Mouse (Mus musculus) midbrain, postnatal 0 days (tissue): ENCODE measurements around the gene Fbln2. TPM values are rescaled to one million over a fixed set of nuclear protein-coding genes. Genes with fewer than 3 reads are reported as not detected.

ENCODE experiments used
- ATAC-seq: fragments of 200-750 bp; cut with Nextera tagmentation; 2 replicates; pipeline ENCODE4 v1.8.0; 2017; ENCODE audit warnings: moderate number of reproducible peaks, mild to moderate bottlenecking, moderate TSS enrichment, moderate library complexity; ENCODE audit not compliant: low FRiP score
- DNase-seq: peaks from one replicate; pipeline ENCODE4 v3.0.0-alpha.2; 2015; ENCODE audit warnings: low spot score
- H3K27ac ChIP-seq: fragments of 300-500 bp; sonication (generic); 2 replicates; pipeline ENCODE4 v1.5.1; 2014; ENCODE audit warnings: low read depth, mild to moderate bottlenecking, low read length, mixed read lengths
- H3K27me3 ChIP-seq: fragments of 300-500 bp; sonication (generic); 2 replicates; pipeline ENCODE4 v1.6.1; 2014; ENCODE audit warnings: low read length, control low read depth, mixed read lengths; ENCODE audit not compliant: insufficient read depth
- H3K36me3 ChIP-seq: fragments of 300-500 bp; sonication (generic); 2 replicates; pipeline ENCODE4 v1.6.1; 2014; ENCODE audit warnings: low read length, control low read depth, mixed read lengths; ENCODE audit not compliant: insufficient read depth
- H3K4me1 ChIP-seq: fragments of 300-500 bp; sonication (generic); 2 replicates; pipeline ENCODE4 v1.6.1; 2014; ENCODE audit warnings: mild to moderate bottlenecking, control low read depth, antibody characterized with exemption, low read length, mixed read lengths; ENCODE audit not compliant: insufficient read depth
- H3K4me2 ChIP-seq: fragments of 300-500 bp; sonication (generic); 2 replicates; pipeline ENCODE4 v1.6.1; 2014; ENCODE audit warnings: low read depth, mild to moderate bottlenecking, low read length, mixed read lengths; ENCODE audit not compliant: poor library complexity, severe bottlenecking
- H3K4me3 ChIP-seq: fragments of 300-500 bp; sonication (generic); 2 replicates; pipeline ENCODE4 v1.5.1; 2014; ENCODE audit warnings: low read depth, mild to moderate bottlenecking, low read length, moderate library complexity
- H3K9ac ChIP-seq: fragments of 300-500 bp; sonication (generic); replicated peaks from 2 replicates; pipeline ENCODE4 v1.6.1; 2014; ENCODE audit warnings: mild to moderate bottlenecking, low read length, moderate library complexity, mixed read lengths; ENCODE audit not compliant: poor library complexity, severe bottlenecking
- H3K9me3 ChIP-seq: fragments of 300-500 bp; sonication (generic); 2 replicates; pipeline ENCODE4 v1.6.1; 2016; ENCODE audit warnings: low read length, control low read depth
- CTCF ChIP-seq: IDR thresholded peaks from 2 replicates; pipeline ENCODE4 v1.5.1; 2016; ENCODE audit warnings: antibody characterized with exemption, mild to moderate bottlenecking
- WGBS: fragments of 180-500 bp; shearing (Covaris S2); extraction: QIAGEN DNeasy Blood & Tissue Kit; methylation state at CpG from one replicate; pipeline ENCODE4 v1.1.7; 2014; 5-methylcytosine and 5-hydroxymethylcytosine counted together
- polyA plus RNA-seq: library from polyadenylated mRNA; unstranded; fragments of >200 nt; fragmentation: Nextera tagmentation; extraction: Ambion mirVana; gene quantifications from 2 replicates; pipeline ENCODE4 v1.2.1, GENCODE M21; 2015
- total RNA-seq: library from RNA; depleted of rRNA; stranded (reverse); fragments of >200 nt; gene quantifications from 2 replicates; pipeline ENCODE4 v1.2.3, GENCODE M21; 2014

Gene Fbln2
- total and polyA plus RNA-seq, 2 experiments from 2014 or later = 12.1 to 33.5 TPM

GRCm38 (mm10) chr6:91186934-91187333 lies 25.3 kb upstream of the Fbln2 start:
- no peak for ATAC-seq
- H3K9ac ChIP-seq = no peak overlapping the region
- H3K9me3 ChIP-seq = no peaks in the 10 kb centered on the region
- TF ChIP-seq CTCF = no peak
- peak; percentile 22 for DNase-seq
- H3K27me3 ChIP-seq = no peaks in the 10 kb centered on the region
- H3K36me3 ChIP-seq = no peaks in the 10 kb centered on the region
- WGBS = 66% methylated on average over 6 of the region's 6 CpGs
- H3K27ac ChIP-seq = no peak overlapping the region
- H3K4me3 ChIP-seq = no peak overlapping the region
- no peaks in the 10 kb centered on the region for H3K4me1 ChIP-seq
- H3K4me2 ChIP-seq = no peak overlapping the region

- Histone ChIP-seq H3K9ac (no peak overlapping the region), H3K36me3 (no peaks in the 10 kb centered on the region), H3K9me3 (no peaks in the 10 kb centered on the region), H3K4me1 (no peaks in the 10 kb centered on the region), H3K4me2 (no peak overlapping the region), H3K27me3 (no peaks in the 10 kb centered on the region), H3K27ac (no peak overlapping the region), H3K4me3 (no peak overlapping the region)
- DNase-seq (no peak), ATAC-seq (no peak)
- TF ChIP-seq CTCF = no peak
- 65% methylated on average over 3 of the region's 3 CpGs for WGBS
Measured at GRCm38 (mm10) chr6:91187871-91188270, 24.4 kb upstream of the Fbln2 start.

- Histone ChIP-seq H3K9me3 (no peaks in the 10 kb centered on the region), H3K9ac (no peak overlapping the region), H3K4me3 (no peak overlapping the region), H3K36me3 (no peaks in the 10 kb centered on the region), H3K27me3 (no peaks in the 10 kb centered on the region), H3K27ac (no peak overlapping the region), H3K4me2 (no peak overlapping the region), H3K4me1 (no peaks in the 10 kb centered on the region)
- no peak for TF ChIP-seq CTCF
- 87% methylated on average over 6 of the region's 6 CpGs for WGBS
- ATAC-seq = no peak
- DNase-seq = no peak
Measured at GRCm38 (mm10) chr6:91189971-91190370, 22.3 kb upstream of the Fbln2 start.

- no peak for ATAC-seq
- 33% methylated on average over 2 of the region's 2 CpGs for WGBS
Measured at GRCm38 (mm10) chr6:91191465-91191864, 20.8 kb upstream of the Fbln2 start.

GRCm38 (mm10) chr6:91192421-91192820 lies 19.8 kb upstream of the Fbln2 start:
- Histone ChIP-seq H3K27ac (no peak overlapping the region), H3K9me3 (no peaks in the 10 kb centered on the region), H3K27me3 (no peaks in the 10 kb centered on the region), H3K4me2 (no peak overlapping the region), H3K9ac (no peak overlapping the region), H3K36me3 (no peaks in the 10 kb centered on the region), H3K4me3 (no peak overlapping the region), H3K4me1 (no peaks in the 10 kb centered on the region)
- DNase-seq = no peak
- no peak for TF ChIP-seq CTCF
- 81% methylated on average over 3 of the region's 3 CpGs for WGBS
- ATAC-seq = no peak

More at GRCm38 (mm10) chr6:91191465-91191864, 20.8 kb upstream of the Fbln2 start:
- no peak for TF ChIP-seq CTCF
- Histone ChIP-seq H3K9ac (no peak overlapping the region), H3K4me3 (no peak overlapping the region), H3K4me2 (no peak overlapping the region), H3K36me3 (no peaks in the 10 kb centered on the region), H3K4me1 (no peaks in the 10 kb centered on the region), H3K27ac (no peak overlapping the region), H3K27me3 (no peaks in the 10 kb centered on the region), H3K9me3 (no peaks in the 10 kb centered on the region)
- no peak for DNase-seq

- Histone ChIP-seq H3K4me3 (no peak overlapping the region), H3K9me3 (no peaks in the 10 kb centered on the region), H3K4me2 (no peak overlapping the region), H3K27ac (no peak overlapping the region), H3K36me3 (no peaks in the 10 kb centered on the region), H3K4me1 (no peaks in the 10 kb centered on the region), H3K27me3 (no peaks in the 10 kb centered on the region), H3K9ac (no peak overlapping the region)
- no peak for TF ChIP-seq CTCF
- DNase-seq (no peak), ATAC-seq (no peak)
- WGBS = 80% methylated on average over 1 of the region's 1 CpGs
Measured at GRCm38 (mm10) chr6:91192851-91193545, 19.3 kb upstream of the Fbln2 start.
